Mouse (Mus musculus) spleen, postnatal 10 days (tissue): ENCODE measurements at regions not wholly inside any gene's neighbourhood (a gene's known extent, or its start where the extent isn't known, plus 50 kb on each side); places are given as distances from the start of the nearest gene placed in this dataset.

Experiments
- DNase-seq, 2 experiments: peaks; one replicate each; pipeline ENCODE4 v3.0.0; 2021 to 2022; ENCODE audit warnings: low spot score in 2 of 2

DNA sequence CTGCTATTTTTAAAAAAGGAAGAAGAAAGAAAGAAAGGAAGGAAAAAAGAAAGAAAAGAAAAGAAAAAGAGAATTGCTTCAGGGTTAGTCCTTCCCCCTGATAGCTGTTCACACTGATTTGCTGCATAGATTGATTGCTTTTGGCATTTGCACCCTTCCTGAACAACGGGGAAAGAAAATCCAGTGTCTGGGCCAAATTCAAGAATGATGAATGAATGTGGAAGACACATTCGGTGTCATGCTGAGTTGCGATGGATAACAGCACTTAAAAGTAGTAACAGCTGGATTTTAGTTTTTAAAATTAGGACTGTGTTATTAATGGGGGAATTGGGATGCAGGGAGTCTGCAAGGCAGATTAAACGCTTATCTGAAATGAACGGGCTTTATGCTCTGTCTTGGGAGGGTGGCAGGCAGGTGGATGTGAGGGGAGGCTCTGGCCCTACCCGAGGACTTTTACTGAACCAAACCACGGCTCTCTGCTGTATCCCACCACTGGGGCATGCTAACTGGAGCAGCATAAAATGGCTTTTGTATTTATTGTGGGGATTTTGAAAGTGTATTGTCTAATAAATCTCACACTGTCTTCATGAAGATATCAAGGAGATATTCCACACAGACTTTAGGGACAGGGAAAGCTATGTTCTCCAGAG lies 114.4 kb downstream of the Lca5 start:
- DNase-seq, result no peak

DNA sequence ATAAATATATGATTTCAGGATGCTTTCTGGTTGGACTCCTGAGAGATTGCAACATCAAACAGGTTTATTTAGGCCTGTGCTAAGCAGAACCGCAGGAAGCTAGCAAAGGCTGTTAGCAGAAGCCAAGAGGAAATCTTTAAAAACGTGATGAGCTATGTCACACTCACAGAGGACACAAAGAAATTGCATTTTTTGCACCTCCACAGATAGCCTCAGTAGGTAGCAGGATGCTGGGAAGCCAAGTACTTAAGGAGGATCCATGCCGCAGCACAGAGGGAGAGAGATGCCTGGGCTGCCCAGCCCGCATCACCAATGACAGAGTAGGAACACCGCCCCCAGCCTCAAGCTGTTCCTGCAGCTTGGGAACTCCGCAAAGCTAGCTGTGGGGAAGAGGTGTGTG lies 115.0 kb downstream of the Lca5 start:
- DNase-seq, result no peak

DNA sequence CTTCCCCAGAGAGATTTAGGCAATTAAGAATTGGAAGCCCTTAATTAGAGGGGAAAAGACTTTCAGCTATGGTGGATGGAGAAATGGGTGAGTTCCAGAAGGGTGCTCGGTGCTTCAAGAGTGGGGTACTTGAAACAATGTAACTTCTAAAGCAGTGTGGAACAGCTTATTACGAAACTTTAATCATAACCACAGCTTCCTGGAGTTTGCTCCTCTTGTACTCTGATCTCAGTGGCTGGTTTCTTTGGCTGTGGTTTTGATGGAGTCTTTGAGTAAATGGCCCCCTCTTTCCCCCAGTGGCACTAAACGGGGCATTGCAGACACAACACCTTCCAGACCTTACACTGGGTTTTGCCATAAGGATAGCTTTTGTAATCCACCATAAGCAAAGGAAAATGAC lies 116.6 kb downstream of the Lca5 start:
- DNase-seq, result no peak

DNA sequence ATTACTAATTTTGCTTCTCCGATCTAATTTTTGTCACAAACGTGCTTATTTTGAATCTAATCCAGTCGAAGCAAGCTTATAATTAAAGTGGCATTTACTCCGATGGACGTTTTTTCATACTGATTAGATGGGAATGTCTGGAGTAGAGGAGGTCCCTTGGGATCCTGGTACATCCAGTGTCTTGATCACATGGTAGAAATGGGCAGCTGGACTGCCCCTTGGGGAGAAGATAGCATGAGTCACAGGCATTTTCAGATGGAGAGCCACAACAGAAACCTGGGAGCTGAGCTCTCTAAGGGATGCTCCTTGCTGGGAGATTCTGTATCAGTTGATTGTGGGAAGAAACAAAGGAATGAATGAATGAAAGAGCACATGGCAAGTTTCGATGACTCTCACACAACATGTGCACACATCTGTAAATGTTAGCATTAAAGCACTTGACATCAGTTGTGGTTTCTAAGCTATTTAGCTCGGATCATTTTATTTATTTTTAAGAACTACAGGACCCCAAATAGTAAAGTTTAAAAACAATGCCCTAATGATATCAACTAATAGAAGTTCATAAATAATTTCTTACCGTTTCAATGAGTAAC lies 117.8 kb downstream of the Lca5 start:
- no peak for DNase-seq

DNA sequence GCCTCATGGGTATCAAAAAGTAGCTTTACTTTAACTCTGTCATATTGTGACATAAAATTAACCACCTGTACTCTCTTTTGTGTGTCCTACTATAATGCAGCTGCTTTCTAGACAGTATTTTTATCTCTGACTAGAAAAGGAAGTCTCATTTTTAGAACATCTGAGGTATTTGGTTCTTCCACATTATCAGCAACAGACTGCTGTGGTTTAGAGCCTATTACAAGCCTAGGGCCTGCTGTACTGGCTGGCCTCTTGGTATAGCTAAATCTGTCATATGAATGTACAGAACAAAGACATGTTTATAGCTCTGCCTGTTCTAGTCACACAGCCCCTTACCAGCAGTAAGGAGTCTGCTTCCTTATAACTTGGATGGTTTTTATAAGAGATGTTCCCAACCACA lies 119.1 kb downstream of the Lca5 start:
- DNase-seq, result no peak

DNA sequence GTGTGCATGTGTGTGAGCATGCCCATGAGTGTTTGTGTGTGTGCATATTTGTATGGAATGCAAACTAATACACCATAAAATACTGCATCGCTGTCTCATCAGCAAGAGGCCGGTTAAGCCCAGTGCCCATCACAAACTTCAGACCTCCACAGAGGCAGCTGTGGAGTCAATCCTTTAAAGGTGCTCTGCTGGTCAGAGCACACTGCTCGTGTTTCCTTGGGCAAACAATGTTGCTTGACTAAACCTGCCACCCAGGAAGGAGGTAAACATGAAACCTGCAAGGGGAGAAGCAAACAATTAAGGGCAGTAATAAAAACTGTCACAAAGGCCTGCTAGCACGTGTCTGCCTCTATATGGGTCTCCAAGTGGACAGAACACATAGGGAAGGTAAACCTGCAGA lies 120.1 kb downstream of the Lca5 start:
- no peak for DNase-seq

DNA sequence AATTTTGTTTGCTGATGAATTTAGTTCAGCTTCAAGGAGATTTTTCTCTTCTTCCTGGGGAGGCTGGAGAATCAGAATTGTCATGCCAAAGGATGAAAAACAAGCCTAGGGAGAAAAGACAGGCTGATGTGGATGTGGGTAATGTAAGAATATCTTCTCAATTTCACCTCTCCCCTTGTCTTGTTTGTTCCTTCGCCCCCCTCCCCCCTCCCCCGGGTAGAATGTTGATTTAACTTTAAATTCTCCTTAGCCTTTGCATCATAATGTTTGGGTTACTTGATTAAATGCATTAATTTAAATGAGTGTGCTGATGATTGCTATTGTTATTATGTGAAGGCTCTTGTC lies 124.1 kb downstream of the Lca5 start:
- DNase-seq, result no peak

DNA sequence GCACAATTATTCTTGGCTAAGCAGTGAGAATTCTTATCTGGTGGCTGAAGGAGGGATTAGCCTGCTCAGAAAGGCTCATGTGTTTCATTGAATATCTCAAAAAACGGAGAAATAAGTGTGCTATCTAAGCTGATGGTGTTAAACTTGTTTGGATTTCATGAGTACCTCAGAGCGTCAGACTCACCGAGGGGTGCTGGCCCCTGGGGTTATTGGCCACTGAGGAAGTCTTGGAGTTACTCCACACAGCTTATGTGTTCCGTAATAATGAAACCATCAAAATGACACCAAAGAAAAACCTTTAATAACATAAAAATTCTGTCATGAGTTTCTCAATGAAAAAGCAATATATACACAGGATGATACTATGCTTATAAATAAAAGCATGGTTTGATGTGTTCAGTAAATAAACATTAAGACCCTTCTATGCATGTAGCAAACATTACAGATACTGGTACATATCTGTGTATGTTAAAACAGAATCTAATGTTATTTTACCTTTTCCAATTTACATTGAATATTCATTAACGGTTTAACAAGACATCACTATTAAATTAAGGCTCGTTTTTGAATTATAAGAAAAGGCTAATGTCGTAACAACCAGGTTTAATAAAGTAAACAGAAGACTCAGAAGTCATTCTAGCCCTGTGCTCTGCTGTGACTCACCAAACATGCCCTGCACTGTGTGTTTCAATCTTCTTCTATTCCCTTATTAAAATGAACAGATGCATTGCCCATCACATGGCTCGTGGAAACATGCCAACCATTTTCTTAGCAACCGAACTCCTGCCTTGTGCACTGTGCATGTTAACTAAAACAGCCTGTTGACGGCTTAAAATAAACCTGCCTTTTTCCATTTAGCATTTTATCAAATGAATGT lies 124.7 kb downstream of the Lca5 start:
- DNase-seq, result no peak

DNA sequence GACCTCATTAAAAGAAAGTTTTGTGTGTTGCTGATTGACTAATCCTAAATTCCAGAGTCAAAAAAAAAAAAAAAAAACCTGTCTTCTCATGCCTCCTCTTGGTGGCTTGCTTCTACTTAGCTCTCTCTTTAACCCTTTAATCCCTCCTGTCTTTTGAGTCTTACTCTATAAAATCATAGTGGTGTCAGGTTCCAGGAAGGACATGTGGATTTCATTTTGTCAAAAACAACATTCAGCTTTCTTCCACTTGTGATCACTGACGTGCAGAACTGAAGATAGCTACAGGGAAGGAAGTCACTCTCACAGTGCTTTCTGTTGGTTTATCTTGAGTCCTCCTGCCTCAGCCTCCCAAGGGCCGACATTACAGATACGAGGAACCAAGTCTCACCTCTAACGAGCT lies 132.2 kb downstream of the Lca5 start:
- no peak for DNase-seq

DNA sequence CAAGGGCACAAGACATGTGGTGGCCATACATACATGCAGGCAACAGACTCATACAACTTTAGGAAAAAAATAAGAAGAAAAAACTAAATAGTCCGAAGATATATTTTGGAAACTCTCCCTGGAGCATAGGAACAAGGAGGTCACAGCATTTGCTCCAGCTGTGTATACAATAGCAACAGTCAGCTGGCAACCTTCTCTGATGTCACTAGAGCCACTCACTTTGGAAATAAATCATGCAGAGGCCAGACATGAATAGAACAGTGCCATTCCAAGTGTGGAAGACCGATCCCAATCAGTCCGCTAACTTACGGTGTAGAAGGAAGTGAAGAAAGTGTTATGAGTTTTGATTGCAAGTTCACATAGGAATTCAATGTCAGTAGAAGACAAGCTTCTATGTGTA lies 132.8 kb downstream of the Lca5 start:
- no peak for DNase-seq

DNA sequence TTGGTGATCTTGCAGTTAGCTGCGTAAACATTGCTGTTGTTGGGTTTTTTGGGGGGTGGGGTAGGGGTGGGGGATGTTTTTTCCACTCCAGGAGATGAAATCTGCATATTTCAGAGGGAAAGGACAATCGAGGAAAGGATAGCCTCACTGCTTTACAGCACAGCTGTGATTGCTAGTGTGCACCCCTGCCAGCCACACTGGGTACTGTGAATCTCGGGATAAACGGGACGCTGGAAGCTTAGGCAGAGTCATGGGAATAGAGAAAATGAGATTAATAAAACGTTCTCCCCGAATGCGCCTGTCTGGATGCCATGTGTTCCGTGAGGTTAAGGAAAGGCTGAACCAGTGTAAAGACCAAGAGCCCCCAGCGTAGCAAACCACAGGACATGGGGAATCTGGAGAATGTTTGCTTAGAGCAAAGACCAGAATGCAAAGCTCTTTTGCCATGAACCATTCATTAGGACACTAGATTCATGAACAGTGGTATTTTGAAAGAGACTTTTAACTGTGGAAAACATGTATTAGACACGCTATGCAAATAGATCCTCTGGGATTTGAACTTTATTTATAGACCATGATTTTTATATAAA lies 133.5 kb downstream of the Lca5 start:
- no peak for DNase-seq

DNA sequence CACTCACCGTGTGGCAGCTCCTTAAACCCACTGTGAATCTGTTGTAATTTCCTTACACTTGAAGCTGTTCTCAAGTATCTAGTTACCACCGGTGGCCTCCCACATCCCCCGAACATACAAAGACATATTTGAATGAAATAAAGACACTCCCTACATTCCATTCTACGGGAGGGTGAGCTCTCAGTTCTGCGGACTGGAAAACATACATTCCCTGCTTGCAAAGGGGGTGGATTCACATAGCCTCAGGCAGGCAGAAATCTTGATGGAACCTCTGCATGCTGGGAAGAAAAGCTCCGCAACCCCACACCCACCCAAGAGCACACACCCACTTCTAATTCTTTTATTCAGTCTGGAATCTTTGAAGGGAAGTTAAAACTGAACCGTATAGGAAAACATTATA lies 136.0 kb downstream of the Lca5 start:
- no peak for DNase-seq

DNA sequence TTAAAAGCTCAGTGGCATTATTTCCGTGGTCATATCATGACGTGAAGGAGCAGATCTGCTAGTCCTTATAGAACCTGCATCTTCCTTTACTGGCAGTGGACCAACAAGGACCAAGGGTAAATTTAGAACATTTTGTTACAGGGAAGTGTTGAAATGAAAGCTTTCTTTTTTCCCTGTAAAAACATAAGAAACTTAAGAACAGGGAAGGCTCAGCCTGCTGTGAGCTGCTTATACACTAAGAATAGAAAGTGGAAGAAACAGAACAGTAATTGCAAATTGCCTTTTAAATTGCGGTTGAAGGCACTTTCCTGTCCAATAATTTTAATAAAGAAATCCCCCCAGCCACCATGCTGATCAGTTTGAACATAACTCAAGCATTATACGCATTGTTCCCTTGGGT lies 140.4 kb downstream of the Lca5 start:
- no peak for DNase-seq

DNA sequence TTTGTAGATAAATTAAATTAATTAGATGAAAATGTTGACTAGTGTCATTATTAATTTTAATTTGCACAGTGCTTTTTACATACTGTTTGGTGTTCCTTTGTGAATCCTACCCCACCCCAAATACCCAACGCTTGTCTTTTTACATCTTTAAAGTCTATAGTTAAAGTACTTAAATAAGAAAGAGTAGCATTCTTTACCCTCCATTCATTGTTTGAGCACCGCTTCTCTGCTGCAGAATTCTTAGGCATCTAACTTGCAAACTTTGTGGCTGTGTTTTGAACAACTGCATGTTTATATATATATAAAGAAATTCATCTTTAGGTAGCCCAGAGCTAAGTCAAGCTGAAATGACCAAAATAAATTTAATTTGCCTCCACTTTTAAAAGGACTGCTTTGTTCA lies 140.9 kb downstream of the Lca5 start:
- no peak for DNase-seq

DNA sequence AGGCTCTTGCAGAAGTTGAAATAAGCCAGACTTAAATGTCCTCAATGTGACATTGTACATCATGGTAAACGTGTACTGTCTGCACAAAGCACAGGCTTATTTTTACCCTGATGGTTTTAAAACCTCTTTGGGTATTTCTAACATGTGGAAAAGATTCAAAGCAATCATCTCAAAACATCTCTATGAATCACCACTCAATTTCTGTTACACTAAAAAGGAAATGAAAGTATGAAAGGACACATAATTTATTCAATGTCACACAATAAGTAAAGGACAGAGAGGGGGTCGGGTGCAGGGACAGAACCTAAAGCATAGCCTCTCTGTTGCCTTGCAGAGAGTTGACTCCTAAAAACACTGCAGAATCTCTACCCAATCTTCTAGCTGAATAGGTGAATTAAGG lies 141.3 kb downstream of the Lca5 start:
- DNase-seq, result no peak

DNA sequence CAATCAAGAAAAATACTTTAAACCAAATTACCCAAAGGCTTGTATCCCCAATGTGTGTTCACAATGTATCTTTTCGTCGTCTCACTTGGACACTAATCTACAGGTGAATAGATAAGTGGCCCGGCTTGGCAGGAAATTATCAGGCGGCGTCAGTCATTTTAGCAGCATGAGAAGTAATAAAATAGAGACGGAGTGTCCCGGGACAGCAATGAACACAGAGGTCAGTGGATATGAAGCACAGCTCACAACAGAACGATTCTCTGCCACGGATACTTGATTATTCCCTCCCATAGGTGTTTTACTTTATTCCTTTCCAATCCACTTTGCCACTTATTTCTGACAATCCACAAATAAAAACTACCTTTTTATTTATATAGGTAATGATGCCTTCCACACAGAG lies 145.5 kb downstream of the Lca5 start:
- DNase-seq, result no peak

DNA sequence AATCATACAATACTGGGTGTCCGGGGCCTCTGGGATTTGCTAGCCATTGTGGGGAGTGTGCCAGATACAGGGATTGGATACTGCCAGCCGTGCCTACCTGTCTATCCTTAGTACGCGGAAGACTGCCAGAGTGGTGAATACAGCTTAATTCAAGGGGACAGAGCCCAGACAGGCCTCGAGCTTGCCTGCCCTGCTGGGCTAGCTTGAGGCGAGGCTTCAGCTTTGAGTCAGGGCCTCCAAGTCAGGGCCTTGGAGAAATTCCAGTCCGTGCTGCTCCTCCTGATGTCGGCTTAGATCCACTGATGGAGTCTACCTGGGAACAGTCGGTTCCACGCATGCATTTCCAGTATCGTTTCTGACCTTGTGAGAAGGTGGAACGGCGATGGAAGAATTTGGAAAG lies 146.5 kb downstream of the Lca5 start:
- no peak for DNase-seq

DNA sequence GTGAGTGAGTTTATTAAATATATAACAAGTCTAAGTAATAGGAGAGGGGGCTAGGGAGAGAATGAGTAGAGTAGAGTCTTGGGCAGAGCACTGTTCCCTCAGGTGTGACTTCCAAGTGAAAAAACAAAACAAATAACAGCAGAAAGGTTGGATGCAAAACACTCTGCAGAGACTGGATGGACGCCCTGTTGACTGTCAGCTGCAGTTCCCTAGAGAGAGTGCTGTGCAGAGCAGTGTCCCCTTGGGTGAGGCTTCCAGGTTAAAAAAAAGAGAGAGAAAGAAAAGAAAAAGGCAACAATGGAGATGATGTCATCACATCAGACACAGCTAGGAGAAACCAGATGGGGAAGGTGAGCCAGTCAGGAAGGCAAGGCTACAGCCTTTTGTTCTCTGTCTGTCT lies 137.6 kb upstream of the Hmgn3 start:
- DNase-seq, result no peak

DNA sequence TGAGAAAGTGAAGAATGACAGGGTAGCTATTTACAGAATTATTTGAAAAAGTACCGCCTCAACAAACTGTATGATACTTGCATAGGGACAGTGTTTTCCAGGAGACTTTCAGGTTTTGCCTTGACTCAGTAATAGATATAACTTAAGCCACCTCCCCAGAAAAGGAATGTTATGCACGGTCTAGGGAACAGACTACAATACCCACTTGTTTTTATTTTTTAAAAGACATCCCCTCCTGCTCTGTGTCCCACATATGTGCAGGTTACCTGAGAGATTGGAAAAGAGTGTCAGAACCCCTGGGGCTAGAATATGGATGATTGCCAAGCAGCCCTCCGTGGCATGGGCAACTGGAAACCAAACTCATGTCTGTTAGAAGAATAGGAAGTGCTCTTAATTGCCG lies 137.2 kb upstream of the Hmgn3 start:
- DNase-seq, result no peak

DNA sequence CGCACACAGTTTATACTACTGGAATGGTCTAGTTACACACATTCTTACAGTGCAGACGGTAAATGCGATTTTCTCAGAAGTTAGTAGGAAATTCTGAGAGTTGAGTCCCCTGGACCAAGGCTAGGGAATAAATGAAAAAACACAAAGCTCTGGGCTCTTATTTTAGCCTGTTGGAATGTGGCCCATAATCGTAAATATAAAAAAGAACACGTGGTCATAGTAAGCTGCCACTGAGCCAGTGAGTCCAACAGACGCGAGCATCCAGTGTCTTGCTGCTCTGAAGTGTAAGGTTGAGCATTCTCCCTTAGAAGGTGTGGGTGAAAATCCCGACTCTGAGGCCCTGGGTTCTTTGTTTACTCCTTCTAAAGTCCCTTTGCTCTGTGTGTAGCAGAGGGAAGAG lies 136.8 kb upstream of the Hmgn3 start:
- no peak for DNase-seq

DNA sequence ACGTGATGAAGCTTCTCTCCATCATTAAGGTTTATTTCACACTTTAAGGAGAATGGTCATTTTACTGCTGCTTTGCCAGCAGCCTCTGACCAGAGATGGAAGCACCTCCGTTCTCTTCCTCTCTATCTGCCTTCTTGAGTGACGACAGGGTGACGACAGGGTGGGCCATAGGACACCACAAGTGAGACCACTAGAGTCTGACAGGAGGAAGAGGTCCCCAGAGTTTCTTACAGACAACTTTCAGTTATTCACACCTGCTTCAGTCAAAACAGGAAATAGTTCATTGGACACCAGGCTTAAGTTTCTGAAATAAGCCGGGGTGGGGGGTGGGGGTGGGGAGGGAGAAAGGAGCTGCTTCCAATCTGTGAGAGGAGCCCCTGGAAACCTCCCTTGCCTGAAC lies 131.3 kb upstream of the Hmgn3 start:
- peak in 1 of 2 experiments; percentile 46 for DNase-seq

DNA sequence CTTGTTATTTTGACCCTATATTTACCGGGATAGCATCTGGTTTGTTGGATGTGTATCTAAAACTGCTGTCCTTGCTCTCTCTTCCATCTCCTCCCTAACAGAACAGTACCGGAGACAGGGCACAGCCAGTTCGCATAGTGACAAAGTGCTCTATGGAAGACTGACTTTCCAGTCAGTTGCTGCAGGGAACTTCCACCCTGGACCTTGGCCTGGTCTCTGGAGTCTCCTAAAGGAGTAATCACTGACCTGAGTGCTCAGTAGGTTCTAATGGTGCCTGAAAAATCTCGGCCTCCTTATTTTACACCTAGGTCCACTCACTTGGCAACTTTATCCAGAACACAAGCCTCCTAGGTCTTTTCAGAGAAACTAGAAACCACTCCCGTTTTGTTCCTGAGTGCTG lies 130.9 kb upstream of the Hmgn3 start:
- no peak for DNase-seq

DNA sequence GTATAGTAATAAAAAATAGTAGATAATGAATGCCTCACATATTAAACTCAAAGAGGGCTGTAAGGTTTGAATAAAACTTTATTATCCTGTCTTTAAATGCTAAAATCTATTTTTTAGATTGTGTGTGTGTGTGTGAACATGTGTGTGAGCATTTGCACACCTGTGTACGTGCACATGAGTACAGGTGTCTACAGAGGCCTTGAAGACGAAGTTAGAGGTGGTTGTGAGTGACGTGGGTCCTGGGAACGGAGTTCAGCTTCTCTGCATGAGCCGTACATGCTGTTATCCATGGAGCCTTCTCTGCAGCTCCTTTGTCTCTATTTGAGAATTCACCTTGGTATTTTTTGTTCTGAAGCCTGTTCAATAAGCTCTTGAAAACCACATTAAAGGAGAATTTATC lies 129.8 kb upstream of the Hmgn3 start:
- no peak for DNase-seq
